Mouse (Mus musculus): ENCODE measurements around the gene Rps2. TPM values are rescaled to one million over a fixed set of nuclear protein-coding genes. Genes with fewer than 3 reads are reported as not detected.

Rps2 gene
- polyA plus RNA-seq, 1 experiment from 2014 or later: 682 TPM

GRCm38 (mm10) chr17:24677500-24678080 lies 40.3 kb upstream of the Rps2 start:
- Histone ChIP-seq H3K27me3 (ENCODE audit: control insufficient read depth, insufficient read depth, low read depth, low read length) (no peaks in the 10 kb centered on the region), H3K36me3 (ENCODE audit: control insufficient read depth, insufficient read depth, low read length) (peaks cover 40% of the 10 kb centered on the region), H3K27ac (ENCODE audit: low read length) (no peak overlapping the region), H3K4me3 (ENCODE audit: low read depth, low read length) (no peak overlapping the region), H3K4me2 (ENCODE audit: low read length) (no peak overlapping the region), H3K9ac (ENCODE audit: low read depth, low read length) (no peak overlapping the region), H3K9me3 (replicated peaks; ENCODE audit: control insufficient read depth, low read length, poor library complexity, severe bottlenecking) (no peaks in the 10 kb centered on the region), H3K4me1 (ENCODE audit: control insufficient read depth, insufficient read depth, low read length) (peaks cover 3% of the 10 kb centered on the region; the same call in 1 of the 2 replicates)
- no peak for ATAC-seq
- 94% methylated on average over 24 of the region's 24 CpGs for WGBS

GRCm38 (mm10) chr17:24686514-24686913 lies 31.4 kb upstream of the Rps2 start:
- 34% methylated on average over 16 of the region's 16 CpGs for WGBS
- H3K4me2 ChIP-seq (ENCODE audit: low read length): no peak overlapping the region
- H3K36me3 ChIP-seq (ENCODE audit: control insufficient read depth, insufficient read depth, low read length): no peaks in the 10 kb centered on the region
- H3K27ac ChIP-seq (ENCODE audit: low read length): no peak overlapping the region
- H3K9ac ChIP-seq (ENCODE audit: low read depth, low read length): no peak overlapping the region
- no peak overlapping the region for H3K4me3 ChIP-seq (ENCODE audit: low read depth, low read length)
- ATAC-seq: no peak
- H3K27me3 ChIP-seq (ENCODE audit: control insufficient read depth, insufficient read depth, low read depth, low read length): no peaks in the 10 kb centered on the region
- peaks cover 32% of the 10 kb centered on the region for H3K4me1 ChIP-seq (ENCODE audit: control insufficient read depth, insufficient read depth, low read length)
- H3K9me3 ChIP-seq (replicated peaks; ENCODE audit: control insufficient read depth, low read length, poor library complexity, severe bottlenecking): no peaks in the 10 kb centered on the region

- peak overlapping the region; percentile 38 for H3K4me3 ChIP-seq (ENCODE audit: low read depth, low read length)
- peak overlapping the region; percentile 64 for H3K4me2 ChIP-seq (ENCODE audit: low read length)
- no peaks in the 10 kb centered on the region for H3K36me3 ChIP-seq (ENCODE audit: control insufficient read depth, insufficient read depth, low read length)
- WGBS: 1% methylated on average over 24 of the region's 25 CpGs
- ATAC-seq: no peak
- H3K4me1 ChIP-seq (ENCODE audit: control insufficient read depth, insufficient read depth, low read length): peaks cover 32% of the 10 kb centered on the region
- H3K27ac ChIP-seq (ENCODE audit: low read length): no peak overlapping the region
- peak overlapping the region; percentile 50 for H3K9ac ChIP-seq (ENCODE audit: low read depth, low read length)
- H3K9me3 ChIP-seq (replicated peaks; ENCODE audit: control insufficient read depth, low read length, poor library complexity, severe bottlenecking): no peaks in the 10 kb centered on the region
- H3K27me3 ChIP-seq (ENCODE audit: control insufficient read depth, insufficient read depth, low read depth, low read length): no peaks in the 10 kb centered on the region
These were observed 30.7 kb upstream of the Rps2 start for GRCm38 (mm10) chr17:24687146-24687595.

- no peak overlapping the region for H3K27ac ChIP-seq (ENCODE audit: low read length)
- H3K4me3 ChIP-seq (ENCODE audit: low read depth, low read length): peak overlapping the region; percentile 38
- ATAC-seq: no peak
- 0 out of 2 replicates have a peak, but pooled peaks cover 4% of the 10 kb centered on the region for H3K36me3 ChIP-seq (ENCODE audit: control insufficient read depth, insufficient read depth, low read length)
- 21% methylated on average over 23 of the region's 23 CpGs for WGBS
- H3K27me3 ChIP-seq (ENCODE audit: control insufficient read depth, insufficient read depth, low read depth, low read length): no peaks in the 10 kb centered on the region
- H3K4me1 ChIP-seq (ENCODE audit: control insufficient read depth, insufficient read depth, low read length): peaks cover 32% of the 10 kb centered on the region
- no peaks in the 10 kb centered on the region for H3K9me3 ChIP-seq (replicated peaks; ENCODE audit: control insufficient read depth, low read length, poor library complexity, severe bottlenecking)
- peak overlapping the region; percentile 64 for H3K4me2 ChIP-seq (ENCODE audit: low read length)
- H3K9ac ChIP-seq (ENCODE audit: low read depth, low read length): peak overlapping the region; percentile 50
These were observed 30.3 kb upstream of the Rps2 start for GRCm38 (mm10) chr17:24687599-24687998.

- ATAC-seq: peak; percentile 74
- Histone ChIP-seq H3K9me3 (replicated peaks; ENCODE audit: control insufficient read depth, low read length, poor library complexity, severe bottlenecking) (no peaks in the 10 kb centered on the region), H3K9ac (ENCODE audit: low read depth, low read length) (peak within 1 kb of the TSS; percentile 97), H3K4me1 (ENCODE audit: control insufficient read depth, insufficient read depth, low read length) (peaks cover 32% of the 10 kb centered on the region), H3K4me3 (ENCODE audit: low read depth, low read length) (peak within 1 kb of the TSS; percentile 78), H3K4me2 (ENCODE audit: low read length) (peak within 1 kb of the TSS; percentile 64), H3K36me3 (ENCODE audit: control insufficient read depth, insufficient read depth, low read length) (0 out of 2 replicates have a peak, but pooled peaks cover 4% of the 10 kb centered on the region), H3K27me3 (ENCODE audit: control insufficient read depth, insufficient read depth, low read depth, low read length) (no peaks in the 10 kb centered on the region), H3K27ac (ENCODE audit: low read length) (peak within 1 kb of the TSS; percentile 94)
- under 1% methylated on average over 46 of the region's 55 CpGs for WGBS
These were observed 28.4 kb upstream of the Rps2 start, which contains the start of gene Syngr3 for GRCm38 (mm10) chr17:24689251-24690081. Gene Syngr3 (minus strand): TSS chr17:24689955.

- H3K9me3 ChIP-seq (replicated peaks; ENCODE audit: control insufficient read depth, low read length, poor library complexity, severe bottlenecking): no peaks in the 10 kb centered on the region
- H3K27me3 ChIP-seq (ENCODE audit: control insufficient read depth, insufficient read depth, low read depth, low read length): no peaks in the 10 kb centered on the region
- H3K4me1 ChIP-seq (ENCODE audit: control insufficient read depth, insufficient read depth, low read length): peaks cover 46% of the 10 kb centered on the region
- H3K36me3 ChIP-seq (ENCODE audit: control insufficient read depth, insufficient read depth, low read length): 0 out of 2 replicates have a peak, but pooled peaks cover 4% of the 10 kb centered on the region
- WGBS: 92% methylated on average over 5 of the region's 5 CpGs
- no peak overlapping the region for H3K27ac ChIP-seq (ENCODE audit: low read length)
- H3K9ac ChIP-seq (ENCODE audit: low read depth, low read length): no peak overlapping the region
- ATAC-seq: no peak
- no peak overlapping the region for H3K4me3 ChIP-seq (ENCODE audit: low read depth, low read length)
- H3K4me2 ChIP-seq (ENCODE audit: low read length): no peak overlapping the region
These were observed 25.5 kb upstream of the Rps2 start for GRCm38 (mm10) chr17:24692385-24692784.

- peak overlapping the region; percentile 88 for H3K27ac ChIP-seq (ENCODE audit: low read length)
- peak overlapping the region; percentile 79 for H3K9ac ChIP-seq (ENCODE audit: low read depth, low read length)
- peak overlapping the region; percentile 53 for H3K4me3 ChIP-seq (ENCODE audit: low read depth, low read length)
- H3K9me3 ChIP-seq (replicated peaks; ENCODE audit: control insufficient read depth, low read length, poor library complexity, severe bottlenecking): no peaks in the 10 kb centered on the region
- H3K4me2 ChIP-seq (ENCODE audit: low read length): peak overlapping the region; percentile 77
- ATAC-seq: no peak; the same call in 1 of the 2 replicates
- peaks cover 26% of the 10 kb centered on the region for H3K4me1 ChIP-seq (ENCODE audit: control insufficient read depth, insufficient read depth, low read length)
- whole genome bisulfite sequencing: 7% methylated on average over 47 of the region's 51 CpGs
- no peaks in the 10 kb centered on the region for H3K27me3 ChIP-seq (ENCODE audit: control insufficient read depth, insufficient read depth, low read depth, low read length)
- 0 out of 2 replicates have a peak, but pooled peaks cover 8% of the 10 kb centered on the region for H3K36me3 ChIP-seq (ENCODE audit: control insufficient read depth, insufficient read depth, low read length)
These were observed 22.4 kb upstream of the Rps2 start for GRCm38 (mm10) chr17:24695326-24696010.

- H3K36me3 ChIP-seq (ENCODE audit: control insufficient read depth, insufficient read depth, low read length): peaks cover 13% of the 10 kb centered on the region; the same call in 1 of the 2 replicates
- WGBS: 0% methylated on average over 51 of the region's 76 CpGs
- H3K27me3 ChIP-seq (ENCODE audit: control insufficient read depth, insufficient read depth, low read depth, low read length): no peaks in the 10 kb centered on the region
- ATAC-seq: peak; percentile 92
- H3K4me3 ChIP-seq (ENCODE audit: low read depth, low read length): peak within 1 kb of the TSS; percentile 53
- H3K9ac ChIP-seq (ENCODE audit: low read depth, low read length): peak within 1 kb of the TSS; percentile 79
- H3K9me3 ChIP-seq (replicated peaks; ENCODE audit: control insufficient read depth, low read length, poor library complexity, severe bottlenecking): no peaks in the 10 kb centered on the region
- peak within 1 kb of the TSS; percentile 88 for H3K27ac ChIP-seq (ENCODE audit: low read length)
- H3K4me2 ChIP-seq (ENCODE audit: low read length): peak within 1 kb of the TSS; percentile 77
- H3K4me1 ChIP-seq (ENCODE audit: control insufficient read depth, insufficient read depth, low read length): peaks cover 20% of the 10 kb centered on the region
These were observed 21.8 kb upstream of the Rps2 start, which contains the start of the genes Gfer and Noxo1 for GRCm38 (mm10) chr17:24696011-24696697. Gene Gfer (minus strand): TSS chr17:24696156. Gene Noxo1 (plus strand): TSS chr17:24696234.
